Mouse (Mus musculus) lung, adult 18-20 months (tissue): ENCODE results near the gene Olfr331.
"Not testable (repeated sequence)": the region's sequence is repeated elsewhere in the genome, so short reads cannot be mapped to it uniquely, and the experiment has no call there.

Experiments
- DNase-seq, 2 experiments: peaks; one replicate each; pipeline ENCODE4 v3.0.0; 2022; ENCODE audit warnings: mixed read lengths in 2 of 2

Gene Olfr331

DNA sequence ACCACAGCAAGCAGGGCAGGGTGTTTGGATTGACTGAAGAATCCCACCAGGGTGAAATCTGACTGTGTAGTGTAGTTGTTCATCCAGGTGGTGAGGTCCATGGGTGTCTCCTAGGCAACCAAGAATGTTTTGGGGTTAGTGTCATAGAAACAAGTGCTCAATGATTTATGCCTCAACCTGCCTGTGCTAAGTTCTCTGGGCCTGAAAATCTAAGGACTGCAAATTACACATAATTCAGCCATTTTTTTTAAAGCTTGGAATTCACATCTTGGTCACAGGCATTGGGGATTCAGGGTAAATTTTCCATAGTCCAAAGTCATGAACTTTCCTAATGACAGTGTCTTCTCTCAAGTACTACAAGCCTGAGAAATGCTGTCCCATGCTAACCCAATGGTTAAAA is at the start of gene Olfr331:
Gene Olfr331 (minus strand): TSS at position 101 of the 400 bp plus-strand sequence.
- not testable (repeated sequence) for DNase-seq

DNA sequence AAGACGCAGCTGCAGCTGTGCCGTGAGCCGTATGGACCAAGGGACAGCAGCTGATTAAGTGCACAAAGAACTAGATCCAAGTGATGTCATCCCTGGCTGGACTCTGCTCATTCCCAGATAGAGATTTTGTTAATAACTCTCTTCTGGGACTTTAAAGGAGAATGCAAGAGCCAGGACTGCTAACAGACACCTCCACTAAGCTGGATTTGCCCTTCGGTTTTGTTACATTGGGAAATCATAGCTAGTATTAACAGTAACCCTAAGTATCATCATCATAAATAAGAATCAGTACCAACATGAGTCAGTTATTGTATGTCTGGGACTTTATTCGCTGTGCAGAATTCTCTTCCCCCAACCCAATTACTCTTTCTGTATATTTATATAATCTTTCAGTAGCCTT is 44.0 kb upstream of the Olfr331 start, which contains the start of gene Olfr329-ps:
Gene Olfr329-ps (minus strand): TSS at position 101 of the 400 bp plus-strand sequence.
- no peak for DNase-seq

DNA sequence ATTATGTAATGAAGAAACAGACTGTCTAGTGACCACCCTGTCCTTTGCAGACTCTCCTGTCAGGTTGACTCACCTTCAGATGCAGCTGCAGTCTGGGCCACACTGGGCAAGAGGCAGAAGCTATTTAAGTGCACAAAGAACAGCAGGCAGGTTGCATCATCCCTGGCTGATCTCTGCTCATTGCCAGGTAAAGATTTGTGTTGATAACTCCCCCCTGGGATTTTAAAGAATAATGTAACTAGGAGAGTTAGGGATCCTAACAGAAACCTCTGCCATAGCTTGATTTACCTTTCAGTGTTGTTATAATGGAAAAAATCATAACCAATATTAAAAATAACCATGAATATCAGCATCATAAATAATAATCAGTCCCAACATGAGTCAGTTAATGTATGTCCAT is 32.4 kb upstream of the Olfr331 start, which contains the start of gene Olfr330:
Gene Olfr330 (minus strand): TSS at position 101 of the 400 bp plus-strand sequence.
- not testable (repeated sequence) for DNase-seq

DNA sequence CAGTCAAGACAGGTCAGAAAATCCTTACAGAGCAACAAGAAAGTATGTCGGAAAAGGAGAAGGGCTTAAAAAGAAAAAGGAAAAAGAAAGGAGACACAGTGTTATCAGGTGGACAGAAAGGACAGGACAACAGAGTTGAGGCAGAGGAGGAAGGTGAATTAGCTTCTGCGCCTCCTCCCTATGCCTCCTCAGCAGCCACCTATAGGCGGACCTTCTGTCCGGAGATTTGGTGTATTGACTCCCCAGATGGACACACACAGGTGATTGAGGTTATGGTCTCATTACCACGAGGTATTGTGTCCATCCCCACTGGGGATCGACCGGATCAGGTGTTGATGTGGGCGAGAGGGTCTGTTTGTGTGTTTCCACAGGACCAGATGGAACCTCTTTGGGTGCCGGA is 17.4 kb upstream of the Olfr331 start:
- peak; percentile 1 to 15 for DNase-seq

DNA sequence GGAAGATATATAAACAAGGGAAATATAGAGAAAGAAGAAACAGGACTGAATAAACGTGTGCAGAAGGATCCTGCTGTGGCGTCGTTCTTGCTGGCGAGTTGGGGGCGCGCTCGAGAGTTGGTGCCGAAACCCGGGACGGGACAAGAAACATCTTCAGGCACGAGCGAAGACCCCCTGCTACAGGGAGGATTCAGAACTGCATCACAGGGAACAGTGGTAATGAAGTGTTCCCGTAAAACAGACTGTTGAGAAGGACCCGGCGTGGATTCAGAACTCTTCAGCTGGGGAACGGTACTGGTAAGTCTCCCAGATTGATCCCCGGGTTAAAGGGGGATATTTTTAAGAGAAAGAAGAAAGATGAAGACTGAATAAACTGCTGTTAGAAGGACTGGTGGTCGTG is 16.5 kb upstream of the Olfr331 start:
- DNase-seq: peak; percentile 59 to 66

DNA sequence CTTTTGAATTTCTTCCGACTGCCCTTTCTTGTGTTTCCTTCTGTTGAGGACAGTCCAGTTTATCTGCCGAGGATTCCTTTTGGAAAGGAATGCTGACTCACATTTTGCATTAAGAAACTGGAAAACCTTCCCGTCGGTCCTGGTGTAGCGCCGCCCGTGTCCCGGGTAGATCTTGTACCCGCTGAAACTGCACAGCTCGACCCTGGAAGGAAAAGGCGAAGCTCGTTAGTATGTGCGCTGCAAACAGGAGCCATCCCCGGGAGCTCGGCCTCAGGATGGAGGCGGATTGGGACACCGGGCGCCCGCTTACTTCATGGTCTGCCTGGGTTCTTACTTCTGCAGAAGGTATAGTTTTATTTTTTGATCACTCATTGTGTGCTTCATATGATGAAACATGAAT is 6.7 kb upstream of the Olfr331 start:
- DNase-seq: not testable (repeated sequence)

DNA sequence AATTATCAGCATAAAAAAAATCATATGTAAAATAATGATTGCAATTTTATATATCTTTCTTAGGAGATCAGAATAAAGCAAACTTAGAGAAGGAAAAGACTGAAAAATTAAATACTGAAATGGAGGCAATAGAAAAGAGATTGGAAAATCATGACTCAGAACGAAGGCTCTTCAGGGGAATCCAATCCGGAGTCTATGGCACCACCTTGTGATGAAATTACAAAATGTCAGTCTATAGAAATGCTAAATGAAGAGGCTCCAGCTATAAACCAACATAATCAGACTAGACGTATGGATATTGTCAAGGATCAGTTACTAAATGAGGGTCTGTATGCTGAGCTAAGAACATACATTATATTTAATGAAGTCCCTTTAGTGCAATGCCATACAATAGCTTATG is 3.1 kb downstream of the Olfr331 start:
- DNase-seq: no peak

DNA sequence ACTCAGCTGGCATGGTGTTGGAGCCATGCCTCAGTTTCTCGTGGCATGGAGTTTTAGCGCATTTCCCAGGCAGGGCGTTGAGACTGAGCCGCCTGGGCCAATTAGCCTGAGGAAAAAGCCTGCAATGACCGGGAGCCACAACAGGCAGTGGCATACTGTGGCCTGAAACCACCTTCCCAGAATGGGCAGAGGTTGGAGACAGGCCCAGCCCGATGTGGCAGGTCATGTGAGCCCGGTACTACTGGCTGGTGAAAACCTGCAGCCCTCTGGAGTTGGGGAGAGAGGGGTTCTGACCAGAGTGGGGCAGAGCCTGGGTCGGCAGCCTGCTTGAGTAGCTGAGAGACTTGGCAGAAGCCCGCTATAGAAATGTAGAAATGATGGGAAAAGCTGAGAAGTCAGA is 3.6 kb downstream of the Olfr331 start:
- DNase-seq: no peak

DNA sequence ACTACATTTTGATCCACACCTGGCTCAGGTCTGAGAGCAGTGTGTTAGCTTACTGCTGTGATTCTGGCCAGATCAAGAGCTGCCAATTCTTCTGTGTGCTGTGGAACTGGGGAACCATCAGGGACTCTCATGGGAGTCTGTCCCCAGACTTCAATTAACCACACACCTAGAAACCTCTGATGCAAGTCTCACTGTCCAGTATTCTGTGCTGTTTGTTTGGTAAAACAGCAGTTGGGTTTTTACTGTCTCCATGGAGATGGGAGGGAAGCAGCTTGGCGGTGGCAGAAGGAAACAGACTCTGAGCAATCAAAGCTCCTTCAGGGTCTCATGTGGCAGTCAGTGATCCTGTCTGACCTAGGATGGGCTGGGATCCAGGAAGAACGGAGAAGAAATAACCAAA is 9.9 kb downstream of the Olfr331 start, which contains the start of gene Olfr332:
Gene Olfr332 (minus strand): TSS at position 101 of the 400 bp plus-strand sequence.
- no peak for DNase-seq

DNA sequence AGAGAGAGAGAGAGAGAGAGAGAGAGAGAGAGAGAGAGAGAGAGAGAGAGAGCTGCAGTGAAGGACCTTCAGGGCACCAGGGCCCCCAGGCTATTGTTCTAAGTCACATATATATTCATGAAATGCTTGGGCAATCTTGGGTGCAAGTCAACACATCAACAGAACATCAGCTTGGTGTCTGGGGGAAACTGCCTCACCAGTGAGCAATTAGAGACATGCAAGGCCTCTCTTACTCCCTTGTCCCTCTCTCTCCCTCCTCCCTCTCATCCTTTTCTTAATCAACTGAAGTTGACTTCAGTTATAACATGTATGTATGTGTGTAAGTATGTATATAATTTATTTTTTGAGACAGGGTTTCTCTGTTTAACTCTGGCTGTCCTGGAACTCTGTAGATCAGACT is 40.2 kb downstream of the Olfr331 start, which contains the start of gene Olfr30:
Gene Olfr30 (minus strand): TSS at position 101 of the 400 bp plus-strand sequence.
- no peak for DNase-seq

DNA sequence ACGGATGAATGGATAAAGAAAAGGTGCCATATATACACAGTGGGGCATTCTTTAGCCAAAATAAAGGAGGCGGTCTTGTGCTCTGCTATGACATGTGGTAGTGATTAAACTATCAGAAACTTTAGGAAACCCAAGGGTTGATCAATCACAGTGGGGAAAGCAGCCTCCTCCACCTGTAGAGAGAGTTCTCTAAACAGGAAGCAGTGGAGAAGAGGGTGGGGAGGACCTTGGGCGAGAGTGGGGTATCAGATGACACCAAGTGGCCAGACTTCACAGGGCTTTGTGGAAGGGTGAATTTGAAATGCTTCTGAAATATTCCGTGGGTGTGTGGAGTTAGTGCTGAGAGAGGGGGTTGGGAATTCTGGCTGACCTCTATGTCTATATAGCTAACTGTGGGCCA is 48.8 kb downstream of the Olfr331 start:
- no peak for DNase-seq

DNA sequence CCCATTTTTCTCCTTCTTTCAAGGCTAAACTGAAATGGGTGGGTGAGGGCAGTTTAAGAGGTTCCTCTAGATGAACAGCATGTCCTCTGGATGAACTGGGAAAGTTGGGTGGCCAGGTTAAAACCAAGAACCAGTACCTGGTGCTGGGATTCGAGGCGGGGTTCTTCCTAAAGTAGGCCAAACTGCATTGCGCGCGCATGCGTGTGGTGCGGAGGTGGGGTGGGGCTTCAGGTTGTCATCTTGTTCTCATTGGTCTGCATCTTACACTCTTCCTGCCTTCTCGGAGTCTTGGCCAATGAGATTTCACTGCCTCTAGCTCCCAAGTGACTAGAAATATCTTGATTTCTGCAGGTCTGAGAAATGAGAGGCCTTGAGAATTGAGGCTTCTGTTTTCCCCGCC is 49.6 kb downstream of the Olfr331 start, which contains the start of gene Lypd9:
Gene Lypd9 (minus strand): TSS at position 165 of the 400 bp plus-strand sequence.
- no peak for DNase-seq
